Comparison of ENCODE assay signal across 24 mouse cellular contexts in the genomic region with DNA sequence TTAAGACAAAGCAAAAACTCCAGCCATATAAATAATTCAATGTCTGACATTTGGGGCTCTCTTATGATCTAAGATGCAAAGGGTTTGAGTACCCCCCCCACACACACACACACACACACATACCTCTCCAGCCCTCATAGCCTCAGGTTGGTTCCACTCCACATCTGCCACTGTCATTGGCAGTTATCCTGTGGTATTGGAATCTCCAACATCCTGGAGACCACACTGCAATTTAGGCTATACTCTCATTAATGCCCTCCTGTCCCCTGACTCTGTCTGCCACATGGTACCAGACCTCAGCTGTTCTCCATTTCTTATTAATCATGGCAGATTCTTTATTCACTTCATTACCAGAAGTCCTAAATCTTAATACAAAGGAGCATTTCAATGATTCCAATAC.
"Had no signal": no experiment of that assay in that cellular context is flagged by ENCODE, and none has a peak within 500 bp of the region (broad histone marks: within the 10 kb centered on the region; RNA-seq: fewer than 3 reads in every experiment).

No protein-coding gene starts in this region.

- H3K9me3 ChIP-seq: heart, embryonic 10.5 days; heart, embryonic 12.5 days; hindbrain, embryonic 10.5 days; hindbrain, embryonic 13.5 days; intestine, embryonic 15.5 days; limb, embryonic 10.5 days; limb, embryonic 12.5 days had no signal

- DNase-seq: gastrocnemius, adult 2 months; gastrocnemius, postnatal 10 days; gastrocnemius, postnatal 25 days; heart, adult 18-20 months; heart, postnatal 10 days; heart, postnatal 4 days; kidney, adult 18-20 months; kidney, adult 8-10 months; kidney, postnatal 10 days; kidney, postnatal 25 days; kidney, postnatal 4 days; liver had no signal

- H3K4me3 ChIP-seq: gastrocnemius, adult 2 months; heart, embryonic 10.5 days; heart, embryonic 12.5 days; hindbrain, embryonic 10.5 days; hindbrain, embryonic 13.5 days; intestine, embryonic 15.5 days; layer of hippocampus, adult 2 months; left cerebral cortex, adult 2 months; limb, embryonic 10.5 days; limb, embryonic 12.5 days had no signal

- H3K9ac ChIP-seq: heart, embryonic 12.5 days; hindbrain, embryonic 13.5 days; intestine, embryonic 15.5 days; limb, embryonic 12.5 days had no signal

- ATAC-seq: hindbrain, embryonic 16.5 days; inflammation-experienced regulatory T-cells, adult 6 months; intestine, embryonic 15.5 days; intestine, postnatal 0 days had no signal

- H3K4me1 ChIP-seq: heart, embryonic 10.5 days; heart, embryonic 12.5 days; hindbrain, embryonic 10.5 days; hindbrain, embryonic 13.5 days; intestine, embryonic 15.5 days; limb, embryonic 10.5 days; limb, embryonic 12.5 days had no signal

- H3K4me2 ChIP-seq: heart, embryonic 12.5 days; hindbrain, embryonic 13.5 days; intestine, embryonic 15.5 days; limb, embryonic 12.5 days had no signal

- H3K27me3 ChIP-seq: heart, embryonic 12.5 days; hindbrain, embryonic 13.5 days; intestine, embryonic 15.5 days; limb, embryonic 12.5 days had no signal

- H3K27ac ChIP-seq: gastrocnemius, adult 2 months; heart, embryonic 10.5 days; hindbrain, embryonic 10.5 days; hindbrain, embryonic 13.5 days; intestine, embryonic 15.5 days; layer of hippocampus, adult 2 months; left cerebral cortex, adult 2 months; limb, embryonic 10.5 days; limb, embryonic 12.5 days had no signal

- H3K36me3 ChIP-seq: heart, embryonic 10.5 days; heart, embryonic 12.5 days; hindbrain, embryonic 10.5 days; hindbrain, embryonic 13.5 days; intestine, embryonic 15.5 days; limb, embryonic 10.5 days; limb, embryonic 12.5 days had no signal
